Mouse (Mus musculus) liver, postnatal 0 days (tissue): ENCODE measurements around the gene Swi5.

Experiments used
- CTCF ChIP-seq: sonication (generic); IDR thresholded peaks from 2 replicates; pipeline ENCODE4 v1.5.1; 2016; ENCODE audit warnings: antibody characterized with exemption, low read depth
- EP300 ChIP-seq: IDR thresholded peaks from 2 replicates; pipeline ENCODE4 v1.6.1; 2016; ENCODE audit warnings: antibody characterized with exemption, low read depth, mild to moderate bottlenecking

DNA sequence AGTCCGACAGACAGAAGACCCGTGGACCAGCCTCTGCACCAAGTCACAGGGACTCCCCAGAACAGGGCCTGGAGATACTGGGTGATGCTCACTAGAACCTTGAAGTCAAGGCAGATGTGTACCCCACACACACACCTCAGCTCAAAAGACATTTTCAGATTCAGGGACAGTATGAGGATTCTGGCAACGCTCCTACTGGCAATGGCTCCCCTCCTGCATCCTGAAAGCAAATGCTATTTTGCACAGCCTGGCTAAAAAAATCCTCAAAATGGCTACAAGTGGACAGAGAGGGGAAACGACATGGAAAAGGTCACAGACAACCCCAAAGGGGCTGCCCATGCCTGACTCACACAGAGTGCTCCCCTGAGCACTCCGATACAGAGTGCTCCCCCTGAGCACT lies 44.3 kb upstream of the Swi5 start:
- TF ChIP-seq CTCF (no peak), EP300 (no peak)
